Mouse (Mus musculus) stomach, postnatal 0 days (tissue): ENCODE data around the gene Becn1.

Experiments
- CTCF ChIP-seq: IDR thresholded peaks from 2 replicates; pipeline ENCODE4 v1.5.1; 2016; ENCODE audit warnings: antibody characterized with exemption, low read depth, mild to moderate bottlenecking, moderate library complexity
- EP300 ChIP-seq: optimal IDR thresholded peaks from 2 replicates; pipeline ENCODE3; 2016; ENCODE audit warnings: antibody characterized with exemption

DNA sequence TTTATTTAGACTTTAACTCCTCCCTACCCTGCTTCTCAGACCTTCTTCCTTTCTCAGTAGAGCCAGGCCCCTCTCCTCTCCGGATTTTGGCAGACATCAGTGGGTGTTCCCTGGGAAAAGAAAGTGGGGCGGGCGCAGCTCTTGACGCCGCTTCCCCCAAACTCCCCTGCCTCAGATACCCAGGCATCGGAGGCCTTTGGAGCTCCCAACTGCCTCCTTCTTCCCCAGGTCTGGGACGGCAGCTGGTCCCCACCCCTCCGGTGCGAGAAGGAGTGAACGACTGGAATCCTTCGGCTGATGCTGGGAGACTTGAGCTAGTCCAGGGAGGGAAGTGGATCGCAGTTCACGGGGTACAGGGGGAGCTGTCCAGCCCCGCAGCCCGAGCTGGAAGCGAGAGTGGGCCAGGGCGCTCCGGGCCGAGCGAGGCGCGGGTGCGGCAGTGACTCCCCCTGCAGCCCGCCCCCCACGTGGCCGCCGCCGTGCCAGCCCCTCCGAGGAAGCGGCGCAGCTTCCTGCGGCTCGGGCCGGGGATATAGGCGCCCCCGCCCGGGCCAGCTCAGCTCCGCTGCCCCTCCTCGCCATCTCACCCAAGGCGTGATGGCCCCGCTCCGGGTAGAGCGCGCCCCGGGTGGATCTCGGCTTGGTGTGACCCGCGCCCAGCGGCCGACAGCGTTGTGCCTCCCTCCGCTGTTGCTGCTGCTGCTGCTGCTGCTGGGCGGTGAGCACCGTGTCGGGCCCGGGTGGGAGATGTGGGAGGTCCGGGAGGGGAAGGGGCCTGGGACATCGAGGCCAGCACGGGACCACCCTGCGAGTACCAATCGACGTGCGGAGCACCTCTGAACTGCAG lies 56.0 kb downstream of the Becn1 start, which contains the start of gene Ramp2:
- TF ChIP-seq CTCF (no peak; the same call in 1 of the 2 replicates), EP300 (no peak)
